Mouse (Mus musculus): ENCODE measurements around the gene Atp2b1. TPM values are rescaled to one million over a fixed set of nuclear protein-coding genes. Genes with fewer than 3 reads are reported as not detected.

Gene Atp2b1
- polyA plus RNA-seq, 2 experiments, result 40.9 to 131 TPM

GRCm38 (mm10) chr10:98954230-98954993 is 40.2 kb downstream of the Atp2b1 start:
- DNase-seq (ENCODE audit: low spot score) (no peak), ATAC-seq (ENCODE audit: low FRiP score, low read depth) (no peak)
- no peaks in the 10 kb centered on the region for H3K9me3 ChIP-seq (ENCODE audit: control insufficient read depth, low read length)
- no peaks in the 10 kb centered on the region for H3K36me3 ChIP-seq (ENCODE audit: control insufficient read depth, insufficient read depth, low read length)
- no peaks in the 10 kb centered on the region for H3K27me3 ChIP-seq (ENCODE audit: control insufficient read depth, insufficient read depth, low read length)
- peaks cover 4% of the 10 kb centered on the region; the same call in 1 of the 2 replicates for H3K4me1 ChIP-seq (ENCODE audit: control insufficient read depth, insufficient read depth, low read length)
- WGBS, result 87% methylated on average over 12 of the region's 12 CpGs
- no peak overlapping the region for H3K27ac ChIP-seq (replicated peaks; ENCODE audit: low read depth, low read length)
- H3K4me3 ChIP-seq (replicated peaks; ENCODE audit: low read length), result no peak overlapping the region
- no peak for TF ChIP-seq POLR2A (IDR thresholded peaks at IDR 0.05; ENCODE audit: borderline replicate concordance, extremely low read depth, insufficient read depth, insufficient read length)
- no peak overlapping the region for H3K9ac ChIP-seq (ENCODE audit: low read depth, low read length, severe bottlenecking)
- no peak overlapping the region for H3K4me2 ChIP-seq (replicated peaks; ENCODE audit: low read depth, low read length, severe bottlenecking)

- Histone ChIP-seq H3K27ac (replicated peaks; ENCODE audit: low read depth, low read length) (no peak overlapping the region), H3K4me1 (ENCODE audit: control insufficient read depth, insufficient read depth, low read length) (peaks cover 5% of the 10 kb centered on the region; the same call in 1 of the 2 replicates), H3K36me3 (ENCODE audit: control insufficient read depth, insufficient read depth, low read length) (no peaks in the 10 kb centered on the region), H3K27me3 (ENCODE audit: control insufficient read depth, insufficient read depth, low read length) (no peaks in the 10 kb centered on the region), H3K9me3 (ENCODE audit: control insufficient read depth, low read length) (no peaks in the 10 kb centered on the region), H3K4me2 (replicated peaks; ENCODE audit: low read depth, low read length, severe bottlenecking) (no peak overlapping the region), H3K4me3 (replicated peaks; ENCODE audit: low read length) (no peak overlapping the region), H3K9ac (ENCODE audit: low read depth, low read length, severe bottlenecking) (no peak overlapping the region)
- no peak for ATAC-seq (ENCODE audit: low FRiP score, low read depth)
- TF ChIP-seq POLR2A (IDR thresholded peaks at IDR 0.05; ENCODE audit: borderline replicate concordance, extremely low read depth, insufficient read depth, insufficient read length), result no peak
- DNase-seq (ENCODE audit: low spot score), result no peak
- 78% methylated on average over 3 of the region's 3 CpGs for WGBS
Measured at GRCm38 (mm10) chr10:98956124-98956523, 41.9 kb downstream of the Atp2b1 start.

GRCm38 (mm10) chr10:98958752-98959151 is 44.5 kb downstream of the Atp2b1 start:
- H3K27me3 ChIP-seq (ENCODE audit: control insufficient read depth, insufficient read depth, low read length), result no peaks in the 10 kb centered on the region
- H3K9ac ChIP-seq (ENCODE audit: low read depth, low read length, severe bottlenecking), result no peak overlapping the region
- no peaks in the 10 kb centered on the region for H3K36me3 ChIP-seq (ENCODE audit: control insufficient read depth, insufficient read depth, low read length)
- 48% methylated on average over 4 of the region's 4 CpGs for WGBS
- H3K9me3 ChIP-seq (ENCODE audit: control insufficient read depth, low read length), result no peaks in the 10 kb centered on the region
- H3K27ac ChIP-seq (replicated peaks; ENCODE audit: low read depth, low read length), result no peak overlapping the region
- TF ChIP-seq POLR2A (IDR thresholded peaks at IDR 0.05; ENCODE audit: borderline replicate concordance, extremely low read depth, insufficient read depth, insufficient read length), result no peak
- H3K4me2 ChIP-seq (replicated peaks; ENCODE audit: low read depth, low read length, severe bottlenecking), result no peak overlapping the region
- H3K4me3 ChIP-seq (replicated peaks; ENCODE audit: low read length), result no peak overlapping the region
- H3K4me1 ChIP-seq (ENCODE audit: control insufficient read depth, insufficient read depth, low read length), result peaks cover 5% of the 10 kb centered on the region; the same call in 1 of the 2 replicates
- ATAC-seq (ENCODE audit: low FRiP score, low read depth) (no peak), DNase-seq (ENCODE audit: low spot score) (no peak)

- no peak for DNase-seq (ENCODE audit: low spot score)
- Histone ChIP-seq H3K9ac (ENCODE audit: low read depth, low read length, severe bottlenecking) (no peak overlapping the region), H3K27me3 (ENCODE audit: control insufficient read depth, insufficient read depth, low read length) (no peaks in the 10 kb centered on the region), H3K4me2 (replicated peaks; ENCODE audit: low read depth, low read length, severe bottlenecking) (no peak overlapping the region), H3K9me3 (ENCODE audit: control insufficient read depth, low read length) (no peaks in the 10 kb centered on the region), H3K4me1 (ENCODE audit: control insufficient read depth, insufficient read depth, low read length) (peaks cover 5% of the 10 kb centered on the region; the same call in 1 of the 2 replicates), H3K36me3 (ENCODE audit: control insufficient read depth, insufficient read depth, low read length) (no peaks in the 10 kb centered on the region), H3K4me3 (replicated peaks; ENCODE audit: low read length) (no peak overlapping the region), H3K27ac (replicated peaks; ENCODE audit: low read depth, low read length) (no peak overlapping the region)
- no peak for TF ChIP-seq POLR2A (IDR thresholded peaks at IDR 0.05; ENCODE audit: borderline replicate concordance, extremely low read depth, insufficient read depth, insufficient read length)
- WGBS, result 50% methylated on average over 6 of the region's 6 CpGs
- ATAC-seq (ENCODE audit: low FRiP score, low read depth), result no peak
Measured at GRCm38 (mm10) chr10:98959385-98959784, 45.2 kb downstream of the Atp2b1 start.

GRCm38 (mm10) chr10:98960911-98961310 is 46.7 kb downstream of the Atp2b1 start:
- H3K4me2 ChIP-seq (replicated peaks; ENCODE audit: low read depth, low read length, severe bottlenecking), result no peak overlapping the region
- no peak overlapping the region for H3K4me3 ChIP-seq (replicated peaks; ENCODE audit: low read length)
- no peaks in the 10 kb centered on the region for H3K27me3 ChIP-seq (ENCODE audit: control insufficient read depth, insufficient read depth, low read length)
- DNase-seq (ENCODE audit: low spot score) (no peak), ATAC-seq (ENCODE audit: low FRiP score, low read depth) (no peak)
- peaks cover 5% of the 10 kb centered on the region; the same call in 1 of the 2 replicates for H3K4me1 ChIP-seq (ENCODE audit: control insufficient read depth, insufficient read depth, low read length)
- no peak overlapping the region for H3K27ac ChIP-seq (replicated peaks; ENCODE audit: low read depth, low read length)
- no peaks in the 10 kb centered on the region for H3K36me3 ChIP-seq (ENCODE audit: control insufficient read depth, insufficient read depth, low read length)
- TF ChIP-seq POLR2A (IDR thresholded peaks at IDR 0.05; ENCODE audit: borderline replicate concordance, extremely low read depth, insufficient read depth, insufficient read length), result no peak
- H3K9ac ChIP-seq (ENCODE audit: low read depth, low read length, severe bottlenecking), result no peak overlapping the region
- WGBS, result 36% methylated on average over 5 of the region's 5 CpGs
- H3K9me3 ChIP-seq (ENCODE audit: control insufficient read depth, low read length), result no peaks in the 10 kb centered on the region

Data from limb, embryonic 14.5 days (tissue).